Mouse (Mus musculus): ENCODE measurements around the gene Bace1.

GRCm38 (mm10) chr9:45854136-45854535, 15.8 kb downstream of the Bace1 start:
- TF ChIP-seq POLR2A (IDR thresholded peaks at IDR 0.05; ENCODE audit: control insufficient read depth, extremely low read depth, insufficient read depth, low read length, poor library complexity), result no peak
- no peak for TF ChIP-seq CTCF (IDR thresholded peaks at IDR 0.05; ENCODE audit: borderline replicate concordance, control insufficient read depth, extremely low read depth, insufficient read depth, low read length, poor library complexity)

All from thymus, adult 2 months (tissue).